Mouse (Mus musculus) hindbrain, embryonic 12.5 days (tissue): ENCODE results near the gene Gm3020. TPM values are rescaled to one million over a fixed set of nuclear protein-coding genes. Genes with fewer than 3 reads are reported as not detected.
"Not testable (repeated sequence)": the region's sequence is repeated elsewhere in the genome, so short reads cannot be mapped to it uniquely, and the experiment has no call there.

ENCODE experiments used
- ATAC-seq: fragments of 200-750 bp; cut with Nextera tagmentation; 2 replicates; pipeline ENCODE4 v1.8.0; 2017; ENCODE audit warnings: moderate TSS enrichment; ENCODE audit not compliant: low FRiP score
- H3K27ac ChIP-seq: fragments of 300-500 bp; sonication (generic); 2 replicates; pipeline ENCODE4 v1.5.1; 2016; ENCODE audit warnings: mild to moderate bottlenecking
- H3K27me3 ChIP-seq: fragments of 300-500 bp; sonication (generic); 2 replicates; pipeline ENCODE4 v1.6.1; 2016; ENCODE audit warnings: mild to moderate bottlenecking
- H3K36me3 ChIP-seq: fragments of 300-500 bp; sonication (generic); 2 replicates; pipeline ENCODE4 v1.6.1; 2016; ENCODE audit warnings: mild to moderate bottlenecking
- H3K4me1 ChIP-seq: fragments of 300-500 bp; sonication (generic); 2 replicates; pipeline ENCODE4 v1.6.1; 2016
- H3K4me2 ChIP-seq: fragments of 300-500 bp; sonication (generic); replicated peaks from 2 replicates; pipeline ENCODE4 v1.6.1; 2016; ENCODE audit warnings: mild to moderate bottlenecking
- H3K4me3 ChIP-seq: fragments of 300-500 bp; sonication (generic); 2 replicates; pipeline ENCODE4 v1.5.1; 2016; ENCODE audit warnings: mild to moderate bottlenecking
- H3K9ac ChIP-seq: fragments of 300-500 bp; sonication (generic); 2 replicates; pipeline ENCODE4 v1.6.1; 2016; ENCODE audit warnings: mild to moderate bottlenecking, moderate library complexity
- H3K9me3 ChIP-seq: fragments of 300-500 bp; sonication (generic); replicated peaks from 2 replicates; pipeline ENCODE4 v1.6.1; 2016; ENCODE audit warnings: mild to moderate bottlenecking
- WGBS: fragments of 180-500 bp; shearing (Covaris S2); methylation state at CpG from one replicate; pipeline ENCODE4 v1.1.7; 2016; 5-methylcytosine and 5-hydroxymethylcytosine counted together
- polyA plus RNA-seq: library from polyadenylated mRNA; unstranded; fragments of >200 nt; fragmentation: Nextera tagmentation; extraction: Ambion mirVana; gene quantifications from 2 replicates; pipeline ENCODE4 v1.2.1, GENCODE M21; 2016

Gm3020 gene
- polyA plus RNA-seq, result 3.9 and 5.7 TPM in 2 replicates

GRCm38 (mm10) chr14:3651730-3652129 lies at the start of gene Gm3020:
TSS of gene Gm3020 (plus strand) at chr14:3652030.
- ATAC-seq, H3K4me2 ChIP-seq, H3K36me3 ChIP-seq, H3K27ac ChIP-seq, H3K9me3 ChIP-seq, H3K27me3 ChIP-seq, H3K4me3 ChIP-seq, H3K9ac ChIP-seq, H3K4me1 ChIP-seq: not testable (repeated sequence)
- WGBS, result no CpG with 5 or more reads among the region's 32 CpGs

DNA sequence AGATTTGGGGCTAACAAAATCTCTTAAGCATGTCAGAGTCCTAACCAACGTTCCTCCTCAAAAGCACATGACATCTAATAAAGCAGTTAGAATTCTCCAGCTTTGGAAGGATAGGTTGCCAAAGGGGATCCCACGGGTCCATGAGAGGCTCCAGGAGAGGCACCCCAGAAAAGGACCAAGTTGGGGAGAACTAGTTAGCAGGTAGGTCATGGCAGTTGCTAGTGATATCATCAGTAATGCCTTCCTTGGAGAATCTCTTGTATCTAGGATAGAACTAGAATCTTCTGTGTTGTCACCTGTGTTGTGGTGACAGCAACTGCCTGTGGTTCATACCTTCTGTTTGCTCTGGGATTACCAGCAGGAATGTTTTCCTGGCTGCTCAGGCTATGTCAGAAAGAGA lies 17.6 kb upstream of the Gm3020 start, which contains the start of gene Gm3012:
TSS of gene Gm3012 (plus strand) at position 301 of the 400 bp plus-strand sequence.
- H3K4me3 ChIP-seq, H3K27me3 ChIP-seq, H3K9ac ChIP-seq, H3K36me3 ChIP-seq, H3K4me1 ChIP-seq, H3K9me3 ChIP-seq, ATAC-seq, H3K4me2 ChIP-seq, H3K27ac ChIP-seq: not testable (repeated sequence)
- whole genome bisulfite sequencing, result no CpG with 5 or more reads among the region's 2 CpGs

DNA sequence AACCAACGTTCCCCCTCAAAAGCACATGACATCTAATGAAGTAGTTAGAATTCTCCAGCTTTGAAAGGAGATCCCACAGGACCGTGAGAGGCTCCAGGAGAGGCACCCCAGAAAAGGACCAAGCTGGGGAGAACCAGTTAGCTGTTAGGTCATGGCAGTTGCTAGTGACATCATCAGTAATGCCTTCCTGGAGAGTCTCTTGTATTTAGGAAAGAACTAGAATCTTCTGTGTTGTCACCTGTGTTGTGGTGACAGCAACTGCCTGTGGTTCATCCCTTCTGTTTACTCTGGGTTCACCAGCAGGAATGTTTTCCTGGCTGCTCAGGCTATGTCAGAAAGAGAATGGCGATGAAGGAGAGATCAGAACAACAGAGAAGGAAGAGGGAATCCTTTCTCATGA lies 36.7 kb downstream of the Gm3020 start, which contains the start of gene Gm3043:
TSS of gene Gm3043 (plus strand) at position 301 of the 400 bp plus-strand sequence.
- H3K36me3 ChIP-seq, H3K27me3 ChIP-seq, H3K4me3 ChIP-seq, H3K9ac ChIP-seq, H3K4me1 ChIP-seq, H3K9me3 ChIP-seq, ATAC-seq, H3K4me2 ChIP-seq, H3K27ac ChIP-seq: not testable (repeated sequence)
- WGBS, result no CpG with 5 or more reads among the region's 3 CpGs

Other genes with a start within 250 kb of the Gm3020 start
- gene Gm10409, start 239.4 kb upstream of the Gm3020 start, polyA plus RNA-seq, result 3.9 and 5.7 TPM in 2 replicates
- gene Gm3005, start 223.9 kb upstream of the Gm3020 start, polyA plus RNA-seq, result 2.1 and 2.4 TPM in 2 replicates
- gene Gm10408, start 202.7 kb upstream of the Gm3020 start, polyA plus RNA-seq, result not detected in 2 replicates
- not detected in 2 replicates for gene Gm3012, start 17.5 kb upstream of the Gm3020 start, polyA plus RNA-seq
- gene Gm3043, start 36.8 kb downstream of the Gm3020 start, polyA plus RNA-seq, result not detected in 2 replicates
- 0.83 and 2.5 TPM in 2 replicates for gene Gm3002, start 158.0 kb downstream of the Gm3020 start, polyA plus RNA-seq
- gene Gm3033, start 194.2 kb downstream of the Gm3020 start, polyA plus RNA-seq, result 0.40 TPM in 1 of 2 replicates, not detected in the other
- gene Gm2916, start 232.1 kb downstream of the Gm3020 start, polyA plus RNA-seq, result 0.26 TPM in 1 of 2 replicates, not detected in the other